Mouse (Mus musculus): ENCODE measurements around the gene Fli1. TPM values are rescaled to one million over a fixed set of nuclear protein-coding genes. Genes with fewer than 3 reads are reported as not detected.

Gene Fli1
- 89.9 TPM for polyA plus RNA-seq (2017; shearing (Covaris generic))

DNA sequence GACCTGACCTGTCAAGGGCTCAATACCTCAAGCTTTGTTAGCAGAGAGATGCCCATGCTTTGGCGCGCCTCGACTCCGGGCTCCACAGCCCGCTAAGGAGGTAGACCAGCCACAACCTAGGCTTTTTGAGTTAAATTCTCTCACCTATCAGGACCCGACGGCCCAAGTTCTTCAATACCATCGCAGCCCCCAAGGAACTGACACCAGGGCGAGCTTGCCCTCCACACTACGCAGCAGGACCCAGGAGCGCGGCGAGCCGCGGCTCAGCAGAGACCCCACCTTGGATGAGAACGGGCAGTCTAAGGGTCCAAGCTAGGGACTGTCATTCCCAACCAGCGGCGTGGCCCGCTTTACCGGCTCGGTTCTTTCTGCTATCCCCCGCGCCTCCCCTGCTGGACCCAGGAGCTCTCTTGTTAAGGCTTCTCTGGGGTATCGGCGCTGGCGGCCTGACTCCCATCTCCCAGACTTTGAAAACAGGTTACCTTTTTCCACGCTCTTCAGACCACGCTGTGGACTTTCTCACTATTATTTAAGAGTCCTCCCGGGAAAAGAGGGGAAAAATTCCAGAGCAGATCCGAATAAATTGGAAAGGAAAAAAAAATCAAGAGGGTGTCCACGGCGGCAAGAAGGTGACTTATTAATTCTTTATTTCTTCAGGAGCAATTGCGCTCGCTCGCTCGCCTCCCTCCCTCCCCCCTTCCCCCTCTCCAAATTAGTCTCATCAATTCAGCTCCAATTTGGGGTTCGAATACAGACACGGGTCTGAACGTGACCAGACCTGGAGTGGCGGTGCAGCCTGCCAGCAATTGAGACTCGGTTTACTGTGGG, at the start of gene Fli1:
Gene Fli1, minus strand, starts transcription at position 650 of the 828 bp plus-strand sequence.

Other genes starting within 250 kb of the Fli1 start
- gene Kcnj5, start 198.5 kb downstream of the Fli1 start, polyA plus RNA-seq (2017; shearing (Covaris generic)), result not detected
- not detected for gene Kcnj1, start 170.4 kb downstream of the Fli1 start, polyA plus RNA-seq (2017; shearing (Covaris generic))
- gene Ets1, start 93.4 kb upstream of the Fli1 start, polyA plus RNA-seq (2017; shearing (Covaris generic)), result 464 TPM